Mouse (Mus musculus) testis, adult 2 months (tissue): ENCODE data around the gene Cd33. TPM values are rescaled to one million over a fixed set of nuclear protein-coding genes. Genes with fewer than 3 reads are reported as not detected.

Experiments used
- H3K27ac ChIP-seq: fragments of 200-500 bp; 2 replicates; pipeline ENCODE4 v1.5.1; 2012; ENCODE audit warnings: low read depth, low read length; ENCODE audit not compliant: control insufficient read depth, insufficient read depth
- H3K27me3 ChIP-seq: fragments of 200-500 bp; 2 replicates; pipeline ENCODE4 v1.6.1; 2012; ENCODE audit warnings: mild to moderate bottlenecking, low read length, moderate library complexity; ENCODE audit not compliant: control insufficient read depth, insufficient read depth
- H3K36me3 ChIP-seq: fragments of 200-500 bp; 2 replicates; pipeline ENCODE4 v1.6.1; 2012; ENCODE audit warnings: mild to moderate bottlenecking, low read length; ENCODE audit not compliant: control insufficient read depth, insufficient read depth
- H3K4me1 ChIP-seq: fragments of 200-500 bp; 2 replicates; pipeline ENCODE4 v1.6.1; 2012; ENCODE audit warnings: low read length; ENCODE audit not compliant: control insufficient read depth, insufficient read depth
- H3K4me3 ChIP-seq: fragments of 200-500 bp; 2 replicates; pipeline ENCODE4 v1.5.1; 2012; ENCODE audit warnings: low read depth, mild to moderate bottlenecking, low read length, moderate library complexity, mixed read lengths; ENCODE audit not compliant: control insufficient read depth
- CTCF ChIP-seq: fragments of 200-500 bp; IDR thresholded peaks from 2 replicates; pipeline ENCODE4 v1.5.1; 2012; ENCODE audit warnings: low read depth, mild to moderate bottlenecking, inconsistent platforms, low read length, moderate library complexity; ENCODE audit not compliant: control insufficient read depth, insufficient read depth, insufficient replicate concordance
- POLR2A ChIP-seq: fragments of 200-500 bp; IDR thresholded peaks from 2 replicates; pipeline ENCODE4 v1.6.1; 2012; ENCODE audit warnings: low read depth, mild to moderate bottlenecking, inconsistent platforms, low read length, moderate library complexity; ENCODE audit not compliant: control insufficient read depth
- polyA plus RNA-seq: library from polyadenylated mRNA; depleted of rRNA; stranded (reverse); fragments of >200 nt; gene quantifications from 2 replicates; pipeline ENCODE4 v1.2.3, GENCODE M21; 2012; rRNA removed

Gene Cd33
- 7.5 and 8.1 TPM in 2 replicates for polyA plus RNA-seq

DNA sequence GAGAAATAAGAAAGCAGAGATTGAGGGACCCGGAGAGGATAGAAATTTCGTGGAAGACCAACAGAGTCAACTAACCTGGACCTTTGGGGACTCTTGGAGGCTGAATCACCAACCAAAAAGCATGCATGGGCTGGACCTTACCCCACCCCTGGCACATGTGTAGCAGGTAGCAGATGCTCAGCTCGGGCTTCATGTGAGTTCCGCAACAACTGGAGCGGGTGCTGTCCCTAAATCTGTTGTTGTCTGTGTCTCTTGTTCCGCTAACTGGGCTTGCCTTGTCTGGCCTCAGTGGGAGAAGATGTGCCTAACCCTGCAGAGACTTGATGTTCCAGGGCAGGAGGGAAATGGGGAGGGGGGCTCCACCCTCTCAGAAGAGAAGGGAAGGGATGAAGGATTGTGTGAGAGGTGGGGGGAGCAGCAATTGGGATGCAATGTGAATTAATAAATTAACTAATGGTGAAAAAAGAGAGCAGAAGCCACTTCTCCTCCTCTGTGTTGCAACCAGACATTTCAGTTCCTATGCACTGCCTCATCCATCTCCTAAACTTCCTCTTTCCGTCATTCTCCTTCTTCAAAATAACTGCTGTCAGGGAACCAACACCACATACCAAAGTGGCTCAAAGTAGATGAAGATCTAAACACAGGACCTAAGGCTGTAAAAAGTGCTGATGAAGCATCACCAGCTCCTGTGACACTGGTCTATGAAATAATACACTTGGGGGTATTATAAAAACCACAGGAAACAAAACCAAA lies at the start of gene Cd33:
Cd33 (minus strand) TSS at position 204 of the 753 bp plus-strand sequence.
- H3K27me3 ChIP-seq, result no peaks in the 10 kb centered on the region
- H3K27ac ChIP-seq, result no peak within 1 kb of the TSS
- H3K36me3 ChIP-seq, result no peaks in the 10 kb centered on the region
- H3K4me1 ChIP-seq, result no peaks in the 10 kb centered on the region
- TF ChIP-seq POLR2A (no peak), CTCF (no peak)
- H3K4me3 ChIP-seq, result no peak within 1 kb of the TSS

DNA sequence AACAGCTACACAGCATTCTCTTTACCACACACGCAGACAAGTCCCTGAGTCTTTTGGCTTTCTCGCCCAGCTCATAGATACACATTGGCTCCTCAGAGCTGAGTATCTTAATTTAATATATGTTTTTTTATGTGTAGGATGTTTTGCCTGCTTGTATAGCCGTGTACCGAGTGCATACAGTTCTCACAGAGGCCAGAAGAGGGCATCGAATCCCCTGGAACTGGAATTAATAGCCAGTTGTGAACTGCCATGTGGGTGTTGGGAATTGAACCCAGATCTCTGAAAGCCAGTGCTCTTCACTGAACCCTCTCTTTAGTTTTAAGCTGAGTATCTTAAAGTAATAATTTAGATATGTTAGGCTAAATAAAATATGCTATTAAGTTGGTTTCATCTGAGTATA lies 40.6 kb upstream of the Cd33 start:
- Histone ChIP-seq H3K27me3 (no peaks in the 10 kb centered on the region), H3K4me1 (peaks cover 6% of the 10 kb centered on the region), H3K4me3 (no peak overlapping the region), H3K36me3 (no peaks in the 10 kb centered on the region; the same call in 1 of the 2 replicates), H3K27ac (no peak overlapping the region)
- TF ChIP-seq POLR2A (no peak), CTCF (no peak)

DNA sequence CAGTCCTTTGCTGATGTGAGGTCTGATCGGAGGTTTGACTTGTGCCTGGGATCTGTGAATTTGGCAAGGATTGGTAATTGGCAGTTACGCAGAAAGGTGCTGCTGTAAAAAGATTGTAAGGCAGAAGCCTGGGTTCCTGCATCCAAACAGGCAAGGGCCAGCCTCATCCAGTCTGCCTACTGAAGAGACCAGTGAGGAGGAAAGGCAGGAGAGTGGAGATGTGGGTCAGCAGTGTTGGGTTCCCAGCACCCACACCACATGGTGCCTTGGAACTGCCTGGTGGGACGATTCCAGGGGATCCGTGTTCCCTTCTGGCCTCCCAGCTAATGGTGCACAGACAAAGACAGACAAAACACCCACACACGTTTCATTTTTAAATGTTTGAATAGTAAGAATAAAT lies 36.3 kb upstream of the Cd33 start:
- no peak overlapping the region for H3K27ac ChIP-seq
- peak overlapping the region; percentile 82 for H3K4me3 ChIP-seq
- no peaks in the 10 kb centered on the region for H3K36me3 ChIP-seq
- no peaks in the 10 kb centered on the region for H3K27me3 ChIP-seq
- TF ChIP-seq POLR2A, result no peak
- H3K4me1 ChIP-seq, result peaks cover 7% of the 10 kb centered on the region

DNA sequence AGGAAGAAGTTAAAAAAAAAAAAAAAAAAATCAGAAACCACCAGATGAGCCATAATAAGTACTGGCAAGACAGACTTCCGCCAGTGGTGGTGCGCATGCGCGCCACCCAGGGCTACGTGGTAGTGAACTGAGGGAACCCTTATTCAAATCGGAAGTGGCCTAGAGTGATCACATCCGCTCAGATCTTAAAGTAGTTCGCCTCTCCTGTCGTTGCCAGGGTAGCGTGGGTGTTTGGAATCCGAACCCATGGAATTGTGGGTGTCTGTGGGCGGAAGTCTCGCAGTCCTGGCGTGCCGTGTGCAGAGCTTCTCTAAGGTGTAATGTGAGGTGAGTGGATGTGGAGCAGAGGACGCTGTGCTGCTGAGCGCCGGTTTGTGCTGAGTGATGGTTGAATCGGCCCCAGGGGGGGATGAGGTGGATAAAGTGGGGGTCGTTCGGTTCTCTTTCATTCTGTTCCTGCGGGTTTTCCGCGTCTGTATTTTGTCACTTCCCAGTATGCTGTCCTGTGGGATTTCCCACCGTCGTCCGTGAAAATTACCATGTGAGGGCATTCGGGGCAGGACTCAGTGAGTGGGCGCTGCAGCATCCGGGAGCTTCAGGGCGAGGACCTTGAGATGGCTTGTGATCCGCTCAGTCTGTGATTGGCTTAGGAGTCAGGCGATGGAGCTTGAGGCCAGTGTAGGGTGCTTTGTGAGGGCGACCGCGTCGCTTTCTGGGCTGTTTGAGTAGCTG lies 35.4 kb upstream of the Cd33 start, which contains the start of gene Zfp719:
Zfp719 (plus strand) TSS at position 171 of the 732 bp plus-strand sequence.
- peak within 1 kb of the TSS; percentile 63 for H3K27ac ChIP-seq
- H3K4me3 ChIP-seq, result peak within 1 kb of the TSS; percentile 82
- TF ChIP-seq CTCF (no peak), POLR2A (peak; percentile 82; the same call in 1 of the 2 replicates)
- no peaks in the 10 kb centered on the region for H3K36me3 ChIP-seq
- H3K4me1 ChIP-seq, result peaks cover 7% of the 10 kb centered on the region
- no peaks in the 10 kb centered on the region for H3K27me3 ChIP-seq

DNA sequence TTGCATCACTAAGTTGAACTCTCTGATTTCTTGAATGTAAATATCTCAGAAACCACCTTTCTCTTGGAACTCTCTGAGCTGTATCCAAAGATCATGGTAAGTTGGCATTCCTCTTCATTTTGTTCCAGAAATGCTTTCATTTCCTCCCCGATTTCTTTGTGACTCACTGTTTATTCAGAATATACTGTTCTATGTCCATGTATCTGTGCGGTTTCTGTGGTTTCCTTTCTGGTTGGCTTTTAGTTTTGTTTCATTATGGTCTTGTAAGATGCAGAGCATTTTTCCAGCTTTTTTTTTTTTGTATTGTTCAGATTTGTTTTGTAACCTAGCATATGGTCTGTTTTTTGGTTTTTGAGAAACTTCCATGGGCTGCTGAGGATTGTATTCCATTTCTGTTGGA lies 27.0 kb upstream of the Cd33 start:
- no peak for TF ChIP-seq POLR2A
- TF ChIP-seq CTCF, result no peak
- Histone ChIP-seq H3K36me3 (no peaks in the 10 kb centered on the region), H3K4me1 (no peaks in the 10 kb centered on the region), H3K4me3 (no peak overlapping the region), H3K27ac (no peak overlapping the region), H3K27me3 (no peaks in the 10 kb centered on the region)

DNA sequence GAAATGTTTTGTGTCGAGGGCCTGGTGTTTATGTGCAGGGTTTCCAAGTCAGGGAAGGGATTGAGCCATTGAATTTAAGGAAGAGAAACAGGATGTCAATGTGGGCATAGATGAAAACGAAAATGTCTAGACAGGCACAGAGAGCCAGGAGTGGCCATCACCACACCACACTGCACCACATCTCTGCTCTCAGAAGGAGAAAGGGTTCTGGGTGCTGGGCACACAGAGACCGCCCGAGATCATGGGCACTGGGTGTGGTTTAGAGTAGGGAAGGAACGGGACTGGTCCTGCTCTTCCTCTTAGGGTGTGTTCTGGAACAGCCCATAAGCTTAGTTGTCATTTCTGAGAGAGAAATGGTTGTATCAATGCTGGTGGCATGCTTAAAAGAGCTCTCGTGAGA lies 19.1 kb upstream of the Cd33 start:
- no peak overlapping the region for H3K27ac ChIP-seq

DNA sequence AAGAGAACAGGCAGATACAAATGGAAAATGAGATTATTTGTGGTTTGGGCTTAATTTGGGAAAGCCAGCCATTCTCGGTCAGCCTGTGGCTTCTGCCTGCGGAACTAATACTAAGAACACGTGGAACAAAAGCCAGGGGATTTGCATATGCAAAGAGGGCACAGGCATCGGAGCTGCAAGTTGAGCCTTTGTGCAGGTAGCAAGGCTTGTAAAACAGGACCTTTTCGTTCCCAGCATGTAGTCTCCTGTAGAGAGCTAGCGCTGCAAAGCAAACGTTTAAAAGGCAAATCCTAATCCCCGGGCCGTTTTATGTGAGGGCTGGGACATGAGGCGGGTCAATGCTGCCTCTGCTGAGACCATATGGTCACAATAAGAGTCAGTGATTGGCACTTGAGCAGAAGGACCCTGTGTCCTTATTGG lies 18.4 kb upstream of the Cd33 start:
- Histone ChIP-seq H3K36me3 (no peaks in the 10 kb centered on the region), H3K4me3 (peak overlapping the region; percentile 85), H3K27ac (no peak overlapping the region), H3K27me3 (no peaks in the 10 kb centered on the region), H3K4me1 (peaks cover 11% of the 10 kb centered on the region)
- TF ChIP-seq CTCF (no peak), POLR2A (no peak)

More for the DNA sequence above, 19.1 kb upstream of the Cd33 start:
- Histone ChIP-seq H3K27me3 (no peaks in the 10 kb centered on the region), H3K36me3 (no peaks in the 10 kb centered on the region), H3K4me3 (no peak overlapping the region), H3K4me1 (peaks cover 11% of the 10 kb centered on the region)
- no peak for TF ChIP-seq CTCF
- no peak for TF ChIP-seq POLR2A
